Mouse (Mus musculus) brain, embryonic 14.5 days (tissue): ENCODE results near the gene Bst1. TPM values are rescaled to one million over a fixed set of nuclear protein-coding genes. Genes with fewer than 3 reads are reported as not detected.

Source experiments
- DNase-seq: peaks from one replicate; pipeline ENCODE4 v3.0.0-alpha.2; 2011; ENCODE audit warnings: low read depth
- CTCF ChIP-seq: fragments of 200-500 bp; IDR thresholded peaks from 2 replicates; pipeline ENCODE4 v1.5.1; 2012; ENCODE audit warnings: inconsistent platforms, mild to moderate bottlenecking, moderate library complexity, borderline replicate concordance; ENCODE audit not compliant: insufficient read depth, insufficient read length; ENCODE audit errors: extremely low read depth
- POLR2A ChIP-seq: fragments of 200-500 bp; IDR thresholded peaks from 2 replicates; pipeline ENCODE4 v1.6.1; 2012; ENCODE audit warnings: mild to moderate bottlenecking, inconsistent platforms, borderline replicate concordance; ENCODE audit not compliant: poor library complexity, insufficient read depth, insufficient read length, severe bottlenecking; ENCODE audit errors: extremely low read depth
- polyA plus RNA-seq: library from polyadenylated mRNA; depleted of rRNA; stranded (reverse); fragments of >200 nt; gene quantifications from 2 replicates; pipeline ENCODE4 v1.2.3, GENCODE M21; 2012; rRNA removed

Gene Bst1
- 0.04 and 0.11 TPM in 2 replicates for polyA plus RNA-seq

DNA sequence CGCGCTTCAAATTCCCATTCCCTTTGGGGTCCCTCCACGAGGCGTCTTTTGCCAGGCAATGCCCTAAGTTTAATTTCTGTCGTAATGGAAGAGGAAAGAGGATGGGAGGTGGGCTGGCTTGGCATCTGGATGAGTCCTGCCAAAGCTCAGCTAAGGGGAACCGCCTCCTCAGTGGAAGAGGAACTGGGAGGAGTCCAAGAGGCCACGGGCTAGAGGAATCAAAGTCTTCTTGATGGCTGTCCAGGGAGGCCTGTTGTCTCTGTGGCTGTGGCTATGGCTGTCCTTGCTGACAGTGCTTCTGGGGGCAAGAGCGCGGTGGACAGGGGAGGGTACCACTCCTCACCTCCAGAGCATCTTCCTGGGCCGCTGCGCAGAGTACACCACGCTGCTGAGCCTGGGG lies at the start of gene Bst1:
Gene Bst1 (plus strand): TSS at position 191 of the 400 bp plus-strand sequence.
- TF ChIP-seq POLR2A (no peak), CTCF (no peak)
- no peak for DNase-seq

DNA sequence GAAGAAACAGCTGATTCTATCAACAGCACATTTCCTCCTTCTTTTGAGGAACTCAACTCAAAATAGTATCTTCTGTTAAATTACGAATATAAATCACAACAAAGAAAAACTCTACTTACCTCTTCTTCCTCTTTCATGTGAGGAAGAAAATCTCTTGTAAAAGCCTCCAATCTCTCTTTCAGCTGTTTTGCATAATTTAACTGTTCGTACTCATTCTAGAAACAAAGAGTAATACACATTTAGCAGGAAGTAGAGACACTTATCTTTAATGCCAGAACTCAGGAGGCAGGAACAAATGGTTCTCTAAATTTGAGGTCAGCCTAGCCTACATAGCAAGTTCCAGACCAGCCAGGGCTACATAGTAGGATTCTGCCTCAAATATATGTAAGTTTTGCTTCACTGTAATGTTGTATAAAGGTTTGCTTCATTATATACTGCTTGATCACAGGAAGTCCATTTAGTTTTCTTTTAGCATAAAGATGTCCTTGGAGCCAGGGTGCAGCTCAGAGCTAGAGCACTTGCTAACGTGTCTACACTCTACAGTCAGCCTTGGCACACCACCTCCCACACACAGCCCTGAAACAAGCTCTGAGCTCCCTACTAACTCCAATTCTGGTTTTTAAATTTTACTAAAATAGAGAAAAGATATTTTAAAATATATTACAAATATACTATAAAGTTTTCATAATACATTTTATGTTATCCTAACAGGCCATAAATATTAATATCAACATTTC lies 47.9 kb upstream of the Bst1 start:
- TF ChIP-seq CTCF (no peak), POLR2A (no peak)
- DNase-seq = no peak

DNA sequence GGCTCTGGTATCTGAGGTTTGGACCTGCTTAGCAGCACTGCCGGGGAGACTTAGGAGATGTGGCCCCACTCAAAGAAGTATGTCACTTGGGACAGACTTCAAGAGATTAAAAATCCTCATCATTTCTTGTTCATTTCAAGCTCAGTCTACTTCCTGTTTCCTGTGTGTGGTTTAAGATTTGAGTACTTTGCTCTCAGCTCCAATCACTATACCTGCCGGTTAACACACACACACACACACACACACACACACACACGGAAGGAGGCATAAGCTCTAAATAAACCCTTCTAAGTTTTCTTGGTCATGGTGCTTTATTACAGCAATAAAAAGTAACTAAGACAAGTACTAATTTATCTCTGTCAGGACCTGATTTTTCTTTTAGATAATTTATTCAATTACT lies 47.1 kb upstream of the Bst1 start:
- TF ChIP-seq POLR2A = no peak
- DNase-seq = no peak

DNA sequence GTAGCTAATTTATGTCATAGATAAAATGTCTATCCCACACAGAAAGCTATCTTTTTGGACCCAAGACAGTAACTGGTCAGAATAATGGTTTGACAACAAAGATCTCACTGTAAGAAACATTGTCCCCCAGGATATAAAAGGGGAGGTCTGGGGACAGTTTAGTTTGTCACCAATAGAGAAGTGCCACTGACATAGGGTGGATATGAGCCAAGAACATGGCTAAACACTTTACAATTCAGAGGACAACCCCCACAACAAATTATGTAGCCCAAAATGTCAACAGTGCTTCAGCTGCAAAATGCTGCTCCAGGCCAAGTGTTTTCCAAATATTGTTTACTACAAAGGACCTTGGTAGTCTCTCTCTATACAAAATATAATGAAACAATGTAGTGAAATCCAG lies 42.3 kb upstream of the Bst1 start:
- DNase-seq = peak; percentile 17
- TF ChIP-seq CTCF (no peak), POLR2A (no peak)

DNA sequence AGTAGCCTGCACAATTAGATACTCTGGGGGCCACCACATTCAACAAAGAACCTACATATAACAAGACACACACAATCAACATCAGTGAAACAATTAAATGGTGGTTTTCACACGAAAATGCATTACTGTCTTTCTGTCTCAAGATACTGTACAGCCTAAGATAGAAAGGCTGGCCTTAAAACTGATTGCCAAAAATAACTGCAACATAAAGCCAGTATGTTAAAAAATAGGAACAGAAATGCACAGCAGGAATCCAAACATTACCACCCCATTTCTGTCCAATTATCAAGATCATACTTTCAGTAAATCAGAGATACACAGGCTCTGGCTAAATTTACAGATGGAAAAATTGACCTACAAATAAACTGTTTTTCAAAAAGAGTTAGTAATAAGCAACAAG lies 41.7 kb upstream of the Bst1 start:
- no peak for TF ChIP-seq CTCF
- TF ChIP-seq POLR2A = no peak

DNA sequence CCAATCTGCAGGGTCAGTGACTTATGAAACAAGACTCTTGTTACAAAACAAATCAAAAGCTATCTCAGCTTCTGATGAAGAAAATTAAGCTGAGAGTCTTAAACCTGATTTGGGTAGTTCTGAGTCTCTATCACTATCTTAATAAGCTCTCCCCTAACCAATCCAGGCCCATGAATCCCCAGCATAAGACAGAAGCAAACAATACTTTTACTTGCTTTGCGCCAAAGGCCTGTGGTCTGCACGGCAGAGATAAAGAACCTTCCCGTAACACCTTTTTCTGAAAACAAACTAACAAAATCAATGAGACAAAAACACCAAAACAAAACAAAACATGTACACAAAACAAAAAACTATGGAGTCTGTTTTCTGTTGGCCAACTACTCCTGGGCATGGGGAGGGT lies 40.1 kb upstream of the Bst1 start:
- TF ChIP-seq CTCF (no peak), POLR2A (no peak)
- DNase-seq = no peak

More for the DNA sequence above, 41.7 kb upstream of the Bst1 start:
- DNase-seq = no peak

DNA sequence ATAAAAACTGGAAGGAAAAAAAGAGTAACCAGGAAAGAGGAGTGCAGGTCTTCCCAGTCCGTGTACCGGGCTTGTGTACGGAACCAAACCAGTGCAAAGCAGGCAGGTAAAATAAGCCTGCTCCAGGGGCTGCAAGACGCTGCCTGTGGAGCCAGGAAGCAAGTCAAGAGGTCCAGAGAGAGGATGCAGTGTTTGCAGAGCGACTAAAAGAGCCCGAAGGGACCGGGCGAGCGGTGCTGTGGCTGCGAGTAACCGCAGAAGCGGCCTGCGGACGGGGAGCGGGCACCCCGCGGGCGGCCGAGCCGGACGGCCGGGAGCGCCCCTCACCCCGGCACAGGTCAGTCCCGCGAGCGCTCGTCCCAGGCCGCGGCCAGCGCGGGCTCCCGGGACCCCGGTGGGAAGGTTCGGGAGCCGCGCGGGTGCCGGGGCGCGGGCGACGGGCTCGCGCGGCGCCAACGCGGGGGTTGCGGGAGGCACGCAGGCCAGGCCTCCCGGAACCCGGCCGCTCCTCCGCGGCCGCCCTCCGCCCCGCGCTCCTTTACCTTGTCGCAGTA lies 37.2 kb upstream of the Bst1 start:
- TF ChIP-seq POLR2A (no peak), CTCF (no peak)
- DNase-seq = peak; percentile 54

DNA sequence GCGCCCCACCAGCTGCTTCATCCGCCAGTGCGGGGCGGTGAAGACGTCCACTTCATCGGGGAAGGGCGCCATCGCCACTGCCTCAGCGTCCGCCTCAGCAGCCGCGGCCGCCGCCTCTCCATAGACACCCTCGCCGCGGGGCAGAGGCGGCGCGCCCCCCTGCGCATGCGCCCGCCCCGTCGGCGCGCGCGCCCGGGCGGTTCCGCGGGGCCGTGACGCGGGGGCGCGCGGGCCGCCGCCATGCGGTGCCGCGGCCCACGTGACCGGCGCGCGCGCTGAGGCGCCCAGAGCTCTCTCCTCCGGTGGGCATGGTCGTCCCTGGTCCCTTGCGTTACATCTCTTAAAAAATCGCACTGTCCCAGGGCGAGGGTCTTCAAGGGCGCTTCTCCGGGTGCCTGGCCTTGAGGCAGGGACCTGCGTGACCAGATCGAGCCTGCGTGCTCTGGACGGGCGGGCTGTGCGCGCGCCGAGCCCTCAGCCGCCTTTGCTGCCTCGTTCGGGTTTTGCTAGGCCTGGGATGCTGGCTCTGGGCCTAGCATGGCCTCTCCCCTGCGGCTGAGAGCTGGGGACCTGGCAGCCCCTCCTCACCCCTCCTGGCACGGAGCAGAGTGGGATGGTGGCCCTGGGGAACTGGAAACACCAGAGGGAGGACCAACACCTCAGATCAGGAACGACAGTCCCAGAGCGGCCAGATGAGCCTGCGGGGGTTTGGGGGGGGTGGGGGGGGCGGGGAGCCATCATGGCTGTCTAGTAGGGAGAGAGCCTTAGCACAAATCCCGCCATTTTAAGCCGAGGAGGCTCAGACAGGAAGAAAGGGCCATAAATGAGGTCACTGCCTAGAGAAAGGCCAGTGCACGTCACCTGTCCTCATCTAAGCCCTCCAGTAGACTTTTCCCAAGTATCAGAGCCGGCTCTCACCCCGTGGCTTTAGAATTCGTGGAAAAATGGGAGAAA lies 36.4 kb upstream of the Bst1 start:
- TF ChIP-seq CTCF (no peak), POLR2A (peak; percentile 93)
- DNase-seq = peak; percentile 92

DNA sequence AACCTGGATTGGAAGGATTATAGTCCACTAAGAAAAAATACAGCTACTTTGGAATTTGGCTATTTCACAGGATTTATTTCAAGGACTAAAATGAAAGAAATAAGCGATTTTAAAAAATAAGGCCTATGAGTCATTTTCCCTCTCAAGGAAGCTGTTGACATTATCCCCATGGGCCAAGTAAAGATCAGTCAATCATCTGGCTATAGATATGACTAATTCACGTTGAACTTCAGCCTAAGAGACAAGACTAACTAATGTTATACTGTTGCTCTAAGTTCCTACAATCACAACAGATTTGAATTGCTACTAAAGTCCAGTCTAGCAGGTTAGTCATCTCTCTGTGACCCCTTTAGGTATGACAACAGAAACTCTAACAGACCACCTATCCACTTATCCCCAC lies 34.7 kb upstream of the Bst1 start:
- TF ChIP-seq POLR2A = no peak
- TF ChIP-seq CTCF = no peak
- no peak for DNase-seq

DNA sequence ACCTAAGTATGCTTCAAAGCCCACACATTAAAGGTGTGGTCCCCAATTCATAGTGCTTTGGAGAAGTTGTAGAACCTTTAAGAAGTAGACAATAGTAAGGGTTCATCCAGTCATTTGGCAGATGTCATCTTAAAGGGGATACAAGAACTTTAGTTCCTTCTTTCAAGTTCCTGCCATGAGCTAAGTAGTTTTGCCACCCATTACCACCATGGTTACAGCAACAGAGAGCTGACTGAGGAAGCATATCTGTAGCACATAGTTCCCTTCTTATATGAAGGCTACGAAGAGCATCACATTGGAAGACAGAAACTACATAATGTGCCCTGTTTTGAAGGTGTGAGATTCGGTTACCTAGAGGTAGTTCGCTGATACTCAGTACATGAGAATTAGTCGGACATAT lies 32.1 kb upstream of the Bst1 start:
- TF ChIP-seq CTCF = no peak
- no peak for TF ChIP-seq POLR2A
- no peak for DNase-seq

DNA sequence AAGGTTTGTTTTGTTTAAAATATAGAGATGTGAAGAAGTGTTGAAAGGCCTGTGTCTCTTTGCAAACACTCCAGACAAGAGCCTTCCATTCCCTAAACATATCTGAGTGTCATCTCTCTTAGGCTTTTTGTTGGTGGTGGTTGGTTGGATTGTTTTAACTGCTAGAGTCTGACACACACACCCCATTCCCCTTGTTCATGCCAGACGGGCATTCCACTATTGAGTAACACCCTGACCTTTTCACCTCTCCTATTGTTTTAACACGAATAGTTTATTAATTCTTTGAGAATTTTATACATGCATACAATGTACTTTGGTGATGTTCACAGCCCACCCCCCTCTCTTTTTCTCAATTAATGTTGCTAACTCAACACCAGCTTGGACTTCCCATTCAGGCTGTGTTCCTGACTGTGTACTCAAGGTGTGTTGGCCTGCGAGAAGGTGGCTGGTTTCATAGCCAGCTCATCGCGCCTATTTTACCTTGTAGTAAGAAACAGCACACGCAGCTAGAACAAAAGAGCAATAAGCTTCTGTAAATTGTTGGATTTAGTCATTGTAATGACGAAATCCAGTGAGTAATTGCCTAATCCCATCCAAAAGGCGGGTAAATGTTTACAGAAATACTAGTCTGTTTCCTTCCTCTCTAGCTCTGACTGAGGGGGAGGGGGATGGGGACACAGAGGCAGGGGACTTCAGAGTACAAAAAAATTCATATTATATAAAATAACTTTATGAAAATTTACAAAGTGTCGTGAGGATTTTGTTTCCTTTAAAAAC lies 30.5 kb upstream of the Bst1 start:
- TF ChIP-seq POLR2A (no peak), CTCF (no peak)
- DNase-seq = no peak
